Mouse (Mus musculus) hindbrain, embryonic 15.5 days (tissue): ENCODE results near the gene S1pr2. TPM values are rescaled to one million over a fixed set of nuclear protein-coding genes. Genes with fewer than 3 reads are reported as not detected.

Source experiments
- ATAC-seq: fragments of 200-750 bp; cut with Nextera tagmentation; 2 replicates; pipeline ENCODE4 v1.8.0; 2017; ENCODE audit warnings: low read depth, moderate number of reproducible peaks, moderate TSS enrichment; ENCODE audit not compliant: low FRiP score
- H3K27ac ChIP-seq: fragments of 300-500 bp; sonication (generic); replicated peaks from 2 replicates; pipeline ENCODE4 v1.5.1; 2015; ENCODE audit warnings: mild to moderate bottlenecking, inconsistent platforms
- H3K27me3 ChIP-seq: fragments of 300-500 bp; sonication (generic); 2 replicates; pipeline ENCODE4 v1.6.1; 2015; ENCODE audit warnings: control low read depth, inconsistent platforms
- H3K36me3 ChIP-seq: fragments of 300-500 bp; sonication (generic); 2 replicates; pipeline ENCODE4 v1.6.1; 2015; ENCODE audit warnings: control low read depth, inconsistent platforms
- H3K4me1 ChIP-seq: fragments of 300-500 bp; sonication (generic); replicated peaks from 2 replicates; pipeline ENCODE4 v1.6.1; 2015; ENCODE audit warnings: control low read depth, inconsistent platforms
- H3K4me2 ChIP-seq: fragments of 300-500 bp; sonication (generic); 2 replicates; pipeline ENCODE4 v1.6.1; 2015; ENCODE audit warnings: moderate library complexity, mild to moderate bottlenecking, inconsistent platforms
- H3K4me3 ChIP-seq: fragments of 300-500 bp; sonication (generic); 2 replicates; pipeline ENCODE4 v1.5.1; 2015; ENCODE audit warnings: mild to moderate bottlenecking, inconsistent platforms
- H3K9ac ChIP-seq: fragments of 300-500 bp; sonication (generic); 2 replicates; pipeline ENCODE4 v1.6.1; 2015; ENCODE audit warnings: inconsistent platforms
- H3K9me3 ChIP-seq: fragments of 300-500 bp; sonication (generic); 2 replicates; pipeline ENCODE4 v1.6.1; 2016; ENCODE audit warnings: control low read depth, inconsistent platforms
- WGBS: fragments of 180-500 bp; shearing (Covaris S2); methylation state at CpG from one replicate; pipeline ENCODE4 v1.1.7; 2015; 5-methylcytosine and 5-hydroxymethylcytosine counted together
- polyA plus RNA-seq: library from polyadenylated mRNA; unstranded; fragments of >200 nt; fragmentation: Nextera tagmentation; extraction: Ambion mirVana; gene quantifications from 2 replicates; pipeline ENCODE4 v1.2.1, GENCODE M21; 2015

Gene S1pr2
- polyA plus RNA-seq, 1 experiment from 2014 or later: 8.5 TPM

DNA sequence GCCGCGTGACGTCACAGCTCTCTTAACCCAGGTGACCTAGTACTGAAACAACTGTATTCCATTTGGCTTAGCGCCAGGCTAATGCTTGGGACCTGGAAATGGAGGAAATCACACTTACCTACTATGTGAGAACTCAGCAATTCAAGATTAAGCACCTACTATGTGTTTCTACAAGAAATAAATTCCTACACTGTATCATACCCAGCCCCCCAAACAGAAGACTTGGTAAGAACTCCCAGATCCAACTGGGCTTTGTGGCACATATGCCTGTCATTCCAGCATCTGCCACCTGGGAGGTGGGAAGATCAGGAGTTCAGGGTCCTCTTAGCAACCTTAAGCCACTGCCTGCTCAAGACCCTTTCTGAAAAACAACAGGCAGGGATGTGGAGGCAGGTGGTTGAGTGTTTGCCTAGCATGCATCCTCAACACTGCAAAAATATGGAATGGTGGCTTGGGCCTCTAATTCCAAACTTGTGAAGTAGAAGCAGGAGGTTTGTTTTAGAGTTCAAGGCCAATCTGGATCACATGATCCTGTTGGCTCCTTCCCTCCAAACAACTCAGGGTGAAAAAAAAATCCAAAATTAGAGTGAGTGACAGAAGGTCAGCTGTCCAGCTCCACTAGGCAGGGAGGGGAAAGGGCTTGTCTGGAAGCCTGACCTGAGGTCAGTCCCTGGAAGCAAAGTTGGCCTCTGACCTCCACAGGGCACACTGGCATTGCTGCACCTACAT is 544 bp upstream of the S1pr2 start:
- peak overlapping the region; percentile 75 for H3K4me3 ChIP-seq
- H3K27me3 ChIP-seq: no peaks in the 10 kb centered on the region
- H3K27ac ChIP-seq: no peak overlapping the region; the same call in 1 of the 2 replicates
- H3K9ac ChIP-seq: peak overlapping the region; percentile 68; the same call in 1 of the 2 replicates
- peak; percentile 7; the same call in 1 of the 2 replicates for ATAC-seq
- H3K36me3 ChIP-seq: no peaks in the 10 kb centered on the region
- H3K9me3 ChIP-seq: no peaks in the 10 kb centered on the region
- H3K4me1 ChIP-seq: peaks cover 31% of the 10 kb centered on the region
- H3K4me2 ChIP-seq: peak overlapping the region; percentile 98
- WGBS: 4% methylated on average over 4 of the region's 4 CpGs

DNA sequence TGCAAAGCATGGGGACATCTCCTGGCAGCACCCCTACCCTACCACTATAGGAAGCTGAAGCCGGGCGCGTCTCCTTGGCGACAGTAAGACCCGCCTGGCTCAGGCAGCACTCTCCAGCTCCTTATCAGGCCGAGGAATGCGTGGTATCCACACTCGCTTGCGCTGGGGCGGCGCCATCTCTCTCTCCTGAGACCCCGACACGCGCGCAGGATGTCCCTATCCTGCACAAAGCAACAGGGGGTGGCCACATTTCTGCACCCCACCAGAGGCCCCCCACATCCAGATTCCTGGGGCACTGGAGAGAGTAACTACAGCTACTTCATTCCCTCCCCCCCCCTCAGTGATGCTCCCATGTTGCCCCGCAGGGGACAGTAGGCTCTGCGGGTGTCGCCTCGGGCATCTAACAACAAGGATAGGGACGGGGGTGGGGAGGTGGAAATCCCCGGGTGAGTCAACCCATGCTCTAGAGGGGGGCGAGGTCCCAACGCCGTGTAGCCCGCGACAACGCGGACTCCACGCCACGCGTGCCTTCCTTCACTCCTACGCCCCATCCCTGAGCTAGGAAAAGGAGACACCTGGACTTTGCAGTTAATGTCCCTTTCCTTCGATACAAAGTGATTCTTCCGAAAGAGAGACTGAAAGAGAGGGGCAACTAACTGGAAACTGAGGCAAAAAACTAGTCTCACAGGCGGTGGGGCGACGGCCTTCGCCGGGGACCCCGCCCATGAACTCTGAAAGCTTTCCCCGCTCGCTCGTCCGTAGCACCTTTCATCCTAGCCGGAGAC is 958 bp downstream of the S1pr2 start:
- no peak overlapping the region; the same call in 1 of the 2 replicates for H3K27ac ChIP-seq
- under 1% methylated on average over 45 of the region's 45 CpGs for WGBS
- peak; percentile 17; the same call in 1 of the 2 replicates for ATAC-seq

DNA sequence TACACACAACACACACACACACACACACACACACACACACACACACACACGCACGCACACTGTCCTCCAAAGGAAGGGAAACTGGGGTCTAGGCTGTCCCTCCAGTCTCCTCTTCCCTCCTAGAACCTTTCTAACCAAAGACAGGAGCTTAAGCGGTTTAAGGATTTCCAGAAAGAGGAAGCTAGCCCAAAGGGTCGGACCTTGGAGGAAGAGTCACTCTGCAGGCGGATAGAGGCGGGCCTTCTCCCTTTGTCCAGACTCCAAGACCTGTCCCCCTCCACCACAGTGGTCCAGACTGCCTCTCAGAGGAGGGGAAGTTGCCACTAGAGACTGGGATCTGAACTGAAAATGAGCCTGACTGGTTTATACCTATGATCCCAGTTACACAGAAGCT is 2.9 kb downstream of the S1pr2 start:
- 58% methylated on average over 6 of the region's 6 CpGs for WGBS
- peak overlapping the region; percentile 18 for H3K4me2 ChIP-seq
- H3K27me3 ChIP-seq: no peaks in the 10 kb centered on the region
- no peaks in the 10 kb centered on the region for H3K9me3 ChIP-seq
- H3K4me1 ChIP-seq: peaks cover 34% of the 10 kb centered on the region
- no peak for ATAC-seq
- H3K27ac ChIP-seq: no peak overlapping the region
- H3K9ac ChIP-seq: no peak overlapping the region
- no peak overlapping the region for H3K4me3 ChIP-seq
- no peaks in the 10 kb centered on the region for H3K36me3 ChIP-seq

More for the DNA sequence above, 958 bp downstream of the S1pr2 start:
- H3K36me3 ChIP-seq: no peaks in the 10 kb centered on the region
- H3K27me3 ChIP-seq: no peaks in the 10 kb centered on the region
- H3K4me1 ChIP-seq: peaks cover 34% of the 10 kb centered on the region
- H3K9ac ChIP-seq: peak overlapping the region; percentile 68
- H3K9me3 ChIP-seq: no peaks in the 10 kb centered on the region
- H3K4me2 ChIP-seq: peak overlapping the region; percentile 98
- peak overlapping the region; percentile 75 for H3K4me3 ChIP-seq

DNA sequence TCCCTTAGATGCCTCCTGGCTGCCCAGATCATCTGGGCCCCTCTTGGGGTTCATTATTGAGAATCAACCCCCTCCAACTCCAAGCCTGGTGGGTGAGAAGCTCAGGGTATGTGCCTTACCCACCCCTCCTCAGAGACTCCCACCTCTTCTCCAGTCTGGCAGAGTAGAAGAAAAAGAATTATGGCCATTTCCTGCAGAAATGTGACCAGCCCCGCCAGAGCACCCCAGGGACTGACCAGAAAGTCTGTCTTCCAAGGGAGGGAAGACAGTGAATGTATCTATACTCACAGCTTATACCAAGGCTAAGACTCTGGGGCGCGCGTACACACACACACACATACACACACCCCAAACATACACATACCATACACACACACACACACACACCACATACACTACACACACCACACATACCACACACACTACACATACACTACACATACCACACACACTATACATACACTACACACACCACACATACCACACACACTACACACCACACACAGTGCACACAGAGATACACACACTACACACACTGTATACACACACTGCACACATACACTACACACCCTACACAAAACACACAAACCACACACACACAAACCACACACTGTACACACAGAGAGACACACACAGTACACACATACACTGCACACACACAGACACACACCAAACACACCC is 3.4 kb downstream of the S1pr2 start:
- peaks cover 34% of the 10 kb centered on the region for H3K4me1 ChIP-seq
- no peak for ATAC-seq
- H3K36me3 ChIP-seq: 0 out of 2 replicates have a peak, but pooled peaks cover 4% of the 10 kb centered on the region
- no peak overlapping the region for H3K9ac ChIP-seq
- H3K27me3 ChIP-seq: no peaks in the 10 kb centered on the region
- 85% methylated on average over 4 of the region's 4 CpGs for WGBS
- H3K27ac ChIP-seq: no peak overlapping the region; the same call in 1 of the 2 replicates
- no peaks in the 10 kb centered on the region for H3K9me3 ChIP-seq
- peak overlapping the region; percentile 39 for H3K4me2 ChIP-seq
- no peak overlapping the region for H3K4me3 ChIP-seq

DNA sequence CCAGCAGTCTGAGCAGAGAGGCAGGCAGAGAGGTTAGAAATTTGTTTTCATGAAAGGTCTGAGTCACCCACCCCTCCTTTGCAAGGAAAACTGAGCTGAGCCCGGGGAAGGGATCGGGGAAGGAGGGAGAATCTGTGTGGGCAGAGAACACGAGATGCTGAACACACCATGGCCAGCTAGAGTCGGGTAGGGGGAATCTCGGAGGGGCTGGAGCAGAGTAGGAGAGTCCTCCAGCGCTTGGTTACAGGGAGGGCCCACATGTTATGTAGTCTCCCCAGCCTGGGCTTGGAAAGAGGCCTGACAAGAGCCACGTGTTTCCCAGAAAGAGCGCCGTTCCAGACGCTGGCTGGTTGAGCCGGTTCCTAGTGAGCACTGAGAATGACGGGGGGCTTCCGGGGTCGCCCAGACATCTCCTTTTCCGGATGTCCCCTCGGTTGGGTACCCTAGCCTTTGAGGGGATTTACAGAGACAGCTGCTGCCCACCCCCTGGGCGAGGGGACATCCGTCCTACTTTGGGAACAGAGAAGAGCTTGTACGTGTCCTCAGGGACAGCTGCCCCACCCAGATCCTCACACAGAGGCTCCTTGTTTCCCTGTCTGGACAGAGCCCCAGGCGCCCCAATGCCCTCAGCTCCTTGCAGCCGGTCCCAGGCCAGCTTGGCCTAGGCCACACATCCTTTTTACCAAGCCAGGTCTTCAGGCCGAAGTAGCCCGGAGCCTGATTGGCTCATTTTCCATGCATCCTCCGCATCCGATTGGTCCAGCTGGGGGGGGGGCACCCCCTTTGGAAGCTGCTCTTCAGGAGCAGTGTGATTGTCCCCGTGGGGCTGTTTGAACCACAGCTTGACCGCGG is 4.2 kb downstream of the S1pr2 start:
- peak; percentile 29; the same call in 1 of the 2 replicates for ATAC-seq

DNA sequence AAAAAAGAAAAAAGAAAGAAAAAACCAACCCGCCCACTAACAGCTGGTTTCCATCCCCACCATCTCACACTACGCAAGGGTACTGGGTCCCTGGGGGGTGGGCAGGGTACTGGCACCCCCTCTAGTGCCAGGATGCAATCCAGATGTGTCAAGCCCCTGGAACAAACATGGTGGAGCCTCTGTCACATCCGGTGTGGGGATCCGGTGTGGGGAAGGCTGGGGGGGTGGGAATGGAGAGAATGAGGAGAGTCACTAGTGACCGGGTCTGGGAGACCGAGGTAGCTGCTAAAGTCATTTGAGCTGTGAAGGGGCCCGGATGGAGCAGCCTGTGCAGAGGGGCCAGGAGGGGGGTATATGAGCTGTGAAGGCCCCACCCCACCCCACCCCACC is 4.8 kb downstream of the S1pr2 start:
- Histone ChIP-seq H3K27ac (peak overlapping the region; percentile 23; the same call in 1 of the 2 replicates), H3K4me3 (no peak overlapping the region), H3K9ac (no peak overlapping the region), H3K36me3 (0 out of 2 replicates have a peak, but pooled peaks cover 9% of the 10 kb centered on the region), H3K9me3 (no peaks in the 10 kb centered on the region), H3K4me2 (no peak overlapping the region), H3K27me3 (no peaks in the 10 kb centered on the region), H3K4me1 (peaks cover 34% of the 10 kb centered on the region)
- WGBS: 75% methylated on average over 7 of the region's 7 CpGs
- no peak for ATAC-seq

More for the DNA sequence above, 4.2 kb downstream of the S1pr2 start:
- Histone ChIP-seq H3K4me3 (no peak overlapping the region), H3K9ac (no peak overlapping the region; the same call in 1 of the 2 replicates), H3K27me3 (no peaks in the 10 kb centered on the region), H3K4me2 (peak overlapping the region; percentile 39), H3K9me3 (no peaks in the 10 kb centered on the region), H3K36me3 (0 out of 2 replicates have a peak, but pooled peaks cover 7% of the 10 kb centered on the region), H3K4me1 (peaks cover 34% of the 10 kb centered on the region), H3K27ac (peak overlapping the region; percentile 23; the same call in 1 of the 2 replicates)
- 39% methylated on average over 28 of the region's 28 CpGs for WGBS

DNA sequence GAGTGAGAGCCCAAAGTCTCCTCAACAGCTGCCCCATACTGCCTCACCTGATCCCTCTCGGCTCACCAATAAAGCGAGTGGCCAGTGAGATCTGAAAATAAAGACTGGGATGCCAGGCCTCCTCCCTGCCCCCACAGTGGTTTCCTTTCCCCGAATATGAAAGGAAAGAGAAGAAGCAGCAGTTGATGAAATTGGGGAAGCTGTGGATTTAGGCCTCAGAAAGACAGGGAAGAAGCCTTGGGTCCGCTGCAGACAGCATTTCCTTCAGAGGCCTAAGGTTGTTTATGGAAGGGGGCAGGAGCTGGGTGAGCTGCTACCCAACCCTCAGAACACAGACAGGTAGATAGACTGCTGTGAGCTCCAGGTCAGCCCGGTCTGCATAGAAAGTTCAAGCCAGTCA is 9.8 kb downstream of the S1pr2 start:
- no peak overlapping the region for H3K27ac ChIP-seq
- no peak overlapping the region for H3K4me2 ChIP-seq
- no peaks in the 10 kb centered on the region for H3K4me1 ChIP-seq
- H3K9ac ChIP-seq: no peak overlapping the region
- WGBS: 84% methylated on average over 5 of the region's 5 CpGs
- ATAC-seq: no peak
- H3K36me3 ChIP-seq: 0 out of 2 replicates have a peak, but pooled peaks cover 9% of the 10 kb centered on the region
- no peaks in the 10 kb centered on the region for H3K9me3 ChIP-seq
- H3K4me3 ChIP-seq: no peak overlapping the region
- H3K27me3 ChIP-seq: no peaks in the 10 kb centered on the region

DNA sequence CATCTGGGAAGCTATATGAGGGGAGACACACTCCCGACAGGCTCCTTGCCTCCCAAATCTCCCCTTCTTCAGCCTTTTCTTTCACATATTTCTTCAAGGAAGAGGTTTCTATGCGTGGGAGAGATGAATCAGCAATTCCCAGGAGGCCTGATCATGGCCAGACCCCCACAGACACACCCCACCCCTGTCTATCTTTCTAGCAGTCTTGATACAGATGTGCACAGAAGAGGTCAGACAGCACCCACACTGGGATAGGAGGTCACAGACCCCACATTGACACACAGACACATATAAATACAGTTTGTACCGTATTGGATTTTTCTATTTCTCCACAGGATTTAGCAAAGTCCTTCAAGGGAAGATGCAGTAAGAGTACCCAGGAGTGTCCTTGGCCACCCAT is 10.6 kb downstream of the S1pr2 start:
- 85% methylated on average over 3 of the region's 3 CpGs for WGBS
- 0 out of 2 replicates have a peak, but pooled peaks cover 9% of the 10 kb centered on the region for H3K36me3 ChIP-seq
- H3K4me3 ChIP-seq: no peak overlapping the region
- H3K9ac ChIP-seq: no peak overlapping the region
- H3K27me3 ChIP-seq: no peaks in the 10 kb centered on the region
- H3K4me2 ChIP-seq: no peak overlapping the region
- H3K4me1 ChIP-seq: no peaks in the 10 kb centered on the region
- ATAC-seq: no peak
- no peaks in the 10 kb centered on the region for H3K9me3 ChIP-seq
- H3K27ac ChIP-seq: no peak overlapping the region

DNA sequence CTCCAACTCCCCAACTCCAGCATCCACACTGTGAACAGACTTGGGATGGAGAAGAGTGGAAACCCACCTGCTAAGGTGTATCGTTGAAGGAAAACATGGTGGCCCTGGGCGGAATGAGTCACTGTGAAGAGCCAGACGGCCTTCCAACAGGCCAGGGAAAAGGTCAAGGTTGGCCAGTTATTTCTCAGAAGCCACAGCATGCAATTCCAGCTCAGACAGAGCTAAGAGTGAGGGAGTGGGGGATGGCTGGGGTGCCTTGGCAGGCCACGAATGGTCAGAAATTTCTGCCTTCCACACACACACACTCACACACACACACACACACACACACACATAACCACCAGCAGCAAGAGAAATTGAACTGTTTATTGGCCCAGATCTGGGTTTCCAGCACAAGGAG is 11.0 kb downstream of the S1pr2 start:
- H3K36me3 ChIP-seq: 0 out of 2 replicates have a peak, but pooled peaks cover 9% of the 10 kb centered on the region

DNA sequence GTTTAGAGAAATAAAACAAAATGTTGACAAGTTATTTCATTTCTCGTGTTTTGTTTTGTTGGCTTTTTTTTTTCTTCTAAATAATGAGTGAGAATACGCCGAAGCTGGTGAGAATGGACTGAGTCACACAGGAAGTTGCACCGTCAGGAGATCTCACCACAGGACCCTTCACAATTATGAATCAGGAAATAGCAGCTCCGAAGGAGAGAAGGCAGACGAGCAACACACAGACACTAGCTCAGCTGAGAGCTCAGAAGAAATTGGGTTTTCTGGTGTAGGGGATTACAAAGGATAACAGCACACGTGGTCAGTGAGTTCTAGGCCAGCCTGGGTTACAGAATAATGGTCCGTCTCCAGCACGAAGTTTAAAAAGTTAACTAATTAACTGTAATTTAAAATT is 15.0 kb downstream of the S1pr2 start:
- Histone ChIP-seq H3K4me3 (no peak overlapping the region), H3K4me2 (no peak overlapping the region)
- 84% methylated on average over 9 of the region's 9 CpGs for WGBS

More for the DNA sequence above, 11.0 kb downstream of the S1pr2 start:
- H3K27me3 ChIP-seq: no peaks in the 10 kb centered on the region
- H3K27ac ChIP-seq: no peak overlapping the region
- no peak overlapping the region for H3K4me2 ChIP-seq
- no peak for ATAC-seq
- H3K4me1 ChIP-seq: no peaks in the 10 kb centered on the region
- 89% methylated on average over 4 of the region's 4 CpGs for WGBS
- H3K9me3 ChIP-seq: no peaks in the 10 kb centered on the region
- H3K9ac ChIP-seq: no peak overlapping the region
- no peak overlapping the region for H3K4me3 ChIP-seq

DNA sequence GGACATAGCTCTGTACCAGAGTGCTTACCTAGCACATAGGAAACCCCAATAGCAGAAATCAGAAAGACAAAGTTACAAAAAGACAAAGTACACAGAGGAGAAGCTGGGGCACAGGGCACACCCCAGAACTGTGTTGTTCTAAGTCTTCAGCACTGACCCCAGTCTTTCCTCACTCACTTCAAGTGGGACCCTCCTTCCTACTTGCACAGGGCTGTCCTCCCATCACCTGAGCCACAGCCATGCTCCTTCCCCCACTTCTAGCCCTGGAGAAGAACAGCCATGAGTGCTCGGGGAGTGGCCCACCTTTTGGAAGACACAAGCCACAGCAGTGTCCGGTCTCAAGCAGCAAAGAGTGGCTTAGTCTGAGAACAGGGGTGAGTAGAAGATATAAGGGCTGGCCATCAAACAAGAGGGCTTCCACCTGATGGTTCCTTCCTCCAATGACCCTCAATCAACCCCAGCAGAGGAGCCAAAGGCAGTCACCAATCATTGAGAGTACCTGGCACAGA is 17.1 kb downstream of the S1pr2 start, which contains the start of gene Dnmt1:
TSS of gene Dnmt1 (minus strand) at position 459 of the 509 bp plus-strand sequence.
- Histone ChIP-seq H3K36me3 (no peaks in the 10 kb centered on the region), H3K9me3 (no peaks in the 10 kb centered on the region), H3K4me1 (no peaks in the 10 kb centered on the region), H3K4me3 (no peak within 1 kb of the TSS), H3K4me2 (no peak within 1 kb of the TSS), H3K9ac (no peak within 1 kb of the TSS), H3K27ac (no peak within 1 kb of the TSS), H3K27me3 (no peaks in the 10 kb centered on the region)
- no peak for ATAC-seq
- WGBS: 91% methylated on average over 2 of the region's 2 CpGs

More for the DNA sequence above, 15.0 kb downstream of the S1pr2 start:
- Histone ChIP-seq H3K9ac (no peak overlapping the region), H3K4me1 (no peaks in the 10 kb centered on the region), H3K27me3 (no peaks in the 10 kb centered on the region), H3K36me3 (no peaks in the 10 kb centered on the region), H3K9me3 (no peaks in the 10 kb centered on the region), H3K27ac (no peak overlapping the region)
- ATAC-seq: no peak
